Mouse (Mus musculus) T-helper 1 cell (primary cell): ENCODE measurements around the gene Gm28576.
"Not testable (repeated sequence)": the region's sequence is repeated elsewhere in the genome, so short reads cannot be mapped to it uniquely, and the experiment has no call there.

Experiments used
- in situ Hi-C: fragments of 300-600 bp; cut with MboI, MseI; formaldehyde crosslinking; loops from one replicate; pipeline ENCODE4 v1.15.1; 2025; ENCODE audit warnings: high pct_unique_total_duplicates

Gene Gm28576

DNA sequence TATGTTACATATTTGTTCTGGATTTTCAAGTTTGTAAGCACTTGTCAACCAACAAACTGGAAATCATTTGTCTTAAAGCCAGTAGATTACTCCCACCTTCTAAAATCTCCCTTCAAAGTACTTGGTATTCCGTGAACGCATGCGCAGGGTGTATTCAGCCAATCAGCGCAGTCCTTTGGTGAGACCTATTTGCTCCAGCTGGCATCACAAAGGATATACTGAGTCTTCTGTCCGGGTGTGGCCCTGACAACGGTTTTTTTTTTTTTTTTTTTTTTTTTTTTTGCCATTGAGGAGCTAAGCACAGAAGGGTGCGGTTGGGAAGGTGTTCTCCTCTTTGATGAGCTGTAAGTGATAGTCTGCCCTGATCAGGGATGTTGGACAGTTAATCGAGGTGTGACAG is at the start of gene Gm28576:
Gm28576 (plus strand) TSS at position 301 of the 400 bp plus-strand sequence.
- in situ Hi-C loops: not testable (repeated sequence)
